Mouse (Mus musculus) C2C12 (cell line): Measurements from ENCODE around the gene Tbc1d22a.

Source experiments
- CEBPB ChIP-seq: IDR thresholded peaks from one replicate; pipeline ENCODE4 v1.6.1; 2011; ENCODE audit warnings: low read depth, mild to moderate bottlenecking, control low read depth, moderate library complexity
- CTCF ChIP-seq: IDR thresholded peaks from one replicate; pipeline ENCODE4 v1.5.1; 2011; ENCODE audit not compliant: control insufficient read depth, insufficient read depth, insufficient read length
- FOSL1 ChIP-seq: IDR thresholded peaks from one replicate; pipeline ENCODE4 v1.8.0; 2011; ENCODE audit warnings: mild to moderate bottlenecking, low read length; ENCODE audit not compliant: poor library complexity, insufficient read depth, severe bottlenecking
- MAX ChIP-seq: IDR thresholded peaks from one replicate; pipeline ENCODE4 v1.6.1; 2011; ENCODE audit warnings: mild to moderate bottlenecking, control low read depth
- MYOG ChIP-seq: IDR thresholded peaks from one replicate; pipeline ENCODE4 v1.6.1; 2011; ENCODE audit not compliant: control insufficient read depth, insufficient read length; ENCODE audit errors: extremely low read depth
- USF1 ChIP-seq: IDR thresholded peaks from one replicate; pipeline ENCODE4 v1.6.1; 2011; ENCODE audit warnings: low read depth, mild to moderate bottlenecking, control low read depth, moderate library complexity

DNA sequence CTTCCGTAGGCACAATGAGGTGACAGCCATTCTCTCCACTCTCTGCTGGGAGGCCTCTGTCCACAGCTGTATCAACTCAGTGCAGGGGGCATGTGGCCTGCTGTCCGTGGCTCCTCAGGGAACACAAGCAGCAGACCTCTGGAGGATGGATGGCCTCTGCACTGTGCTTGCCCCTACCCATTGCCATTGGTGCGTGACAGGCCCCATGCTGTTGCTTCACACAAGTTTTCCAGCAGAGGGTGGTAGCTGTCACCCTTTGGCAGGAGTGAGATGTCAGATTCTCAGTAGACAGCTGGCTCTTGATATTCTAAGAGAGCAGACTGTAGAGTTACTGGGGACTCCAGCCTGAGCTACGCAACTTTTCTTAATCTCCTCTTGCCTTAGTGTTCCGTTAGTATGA, 195.1 kb downstream of the Tbc1d22a start:
- TF ChIP-seq CTCF (peak; percentile 20), CEBPB (no peak), USF1 (no peak), MYOG (no peak), FOSL1 (no peak), MAX (no peak)
